Mouse (Mus musculus): Measurements from ENCODE around the gene Kirrel. TPM values are rescaled to one million over a fixed set of nuclear protein-coding genes. Genes with fewer than 3 reads are reported as not detected.

Gene Kirrel
- polyA plus RNA-seq (2016; fragmentation: Nextera tagmentation; extraction: Ambion mirVana) = 25.9 and 26.7 TPM in 2 replicates

DNA sequence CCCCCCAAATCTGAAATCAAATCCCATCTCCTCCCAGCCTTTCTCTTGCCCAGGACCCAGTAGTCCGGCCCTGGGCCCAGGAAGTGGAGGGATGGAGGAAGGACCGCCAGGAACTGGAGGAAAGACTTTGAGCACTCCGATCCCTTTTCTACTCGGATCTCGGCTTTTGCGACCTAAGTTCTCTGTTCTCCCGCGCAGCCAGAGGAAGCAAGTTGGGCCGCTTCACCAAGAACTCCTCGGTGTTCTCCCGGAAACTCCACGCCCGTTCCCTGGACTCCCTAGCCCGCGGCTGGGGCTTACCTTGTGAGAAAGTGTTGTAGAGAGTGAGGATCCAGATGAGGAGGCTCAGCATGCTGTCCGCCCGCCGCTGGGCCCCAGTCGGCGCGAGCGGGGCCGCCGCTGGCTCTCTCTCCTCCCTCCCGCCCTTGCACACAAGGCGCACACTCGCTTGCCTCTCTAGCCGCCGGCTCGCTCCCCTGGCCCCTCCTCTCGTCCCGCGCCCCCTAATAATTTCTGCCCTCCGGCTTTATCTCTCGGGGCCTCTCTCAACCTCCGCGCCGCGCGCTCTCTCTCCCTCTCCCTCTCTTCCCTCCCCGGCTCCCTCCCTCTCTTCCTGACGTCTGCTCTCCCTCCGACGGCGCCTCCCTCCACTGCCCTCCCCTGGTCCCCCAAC is at the start of gene Kirrel:
Kirrel (minus strand) TSS at position 652 of the 673 bp plus-strand sequence.
- Histone ChIP-seq H3K4me1 (peaks cover 32% of the 10 kb centered on the region), H3K27ac (peak within 1 kb of the TSS; percentile 94), H3K27me3 (no peaks in the 10 kb centered on the region), H3K4me2 (replicated peaks) (peak within 1 kb of the TSS; percentile 89), H3K9me3 (no peaks in the 10 kb centered on the region), H3K36me3 (no peaks in the 10 kb centered on the region), H3K9ac (peak within 1 kb of the TSS; percentile 90), H3K4me3 (peak within 1 kb of the TSS; percentile 78)
- WGBS = under 1% methylated on average over 44 of the region's 45 CpGs
- peak; percentile 87 for ATAC-seq (ENCODE audit: insufficient number of reproducible peaks, insufficient read depth, low FRiP score, low TSS enrichment)

DNA sequence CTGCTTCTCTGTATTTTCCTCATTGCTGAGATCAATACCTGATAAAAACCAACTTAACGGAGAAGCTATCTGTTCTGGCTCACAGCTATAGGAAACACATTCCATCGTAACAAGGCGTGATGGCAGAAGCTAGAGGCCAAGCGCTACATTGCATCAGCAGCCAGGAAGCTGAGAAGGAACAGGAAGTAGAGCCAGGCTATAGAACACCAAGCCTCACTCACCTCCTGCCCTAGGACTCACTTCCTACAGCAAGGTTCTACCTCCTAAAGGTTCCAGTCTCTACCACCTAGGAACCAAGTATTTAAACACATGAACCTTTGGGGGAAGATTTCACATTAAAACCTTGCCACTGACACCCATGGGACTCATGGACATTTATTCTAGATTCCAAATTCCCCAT is 49.1 kb upstream of the Kirrel start:
- Histone ChIP-seq H3K27ac (no peak overlapping the region), H3K4me3 (no peak overlapping the region), H3K4me1 (no peaks in the 10 kb centered on the region), H3K36me3 (no peaks in the 10 kb centered on the region), H3K27me3 (no peaks in the 10 kb centered on the region), H3K9me3 (peaks cover 6% of the 10 kb centered on the region; the same call in 1 of the 2 replicates), H3K4me2 (replicated peaks) (no peak overlapping the region), H3K9ac (no peak overlapping the region)
- 75% methylated on average over 4 of the region's 4 CpGs for WGBS
- ATAC-seq (ENCODE audit: insufficient number of reproducible peaks, insufficient read depth, low FRiP score, low TSS enrichment) = no peak

DNA sequence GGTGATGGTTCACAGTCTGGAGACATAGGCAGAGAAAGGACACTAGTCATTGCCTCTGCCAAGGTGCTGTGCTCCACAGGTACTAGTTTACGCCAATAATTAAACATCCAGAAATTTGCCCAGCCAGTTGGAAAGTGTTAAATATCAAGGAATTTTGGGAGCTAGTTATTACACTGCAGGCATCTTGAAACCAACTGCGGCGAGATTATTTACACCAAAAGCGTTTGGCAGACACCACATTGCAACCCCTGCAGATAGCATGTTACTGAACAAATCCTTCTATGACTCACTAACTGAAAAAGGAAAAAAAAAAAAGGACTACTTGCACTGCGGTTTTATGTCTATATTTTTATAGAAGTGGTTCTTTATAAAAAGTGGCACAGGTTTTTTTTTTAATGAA is 47.8 kb upstream of the Kirrel start:
- Histone ChIP-seq H3K4me1 (no peaks in the 10 kb centered on the region), H3K4me3 (no peak overlapping the region), H3K36me3 (no peaks in the 10 kb centered on the region), H3K27me3 (no peaks in the 10 kb centered on the region), H3K4me2 (replicated peaks) (no peak overlapping the region), H3K9me3 (peaks cover 6% of the 10 kb centered on the region; the same call in 1 of the 2 replicates), H3K27ac (no peak overlapping the region), H3K9ac (no peak overlapping the region)
- WGBS = 83% methylated on average over 5 of the region's 5 CpGs
- no peak for ATAC-seq (ENCODE audit: insufficient number of reproducible peaks, insufficient read depth, low FRiP score, low TSS enrichment)

DNA sequence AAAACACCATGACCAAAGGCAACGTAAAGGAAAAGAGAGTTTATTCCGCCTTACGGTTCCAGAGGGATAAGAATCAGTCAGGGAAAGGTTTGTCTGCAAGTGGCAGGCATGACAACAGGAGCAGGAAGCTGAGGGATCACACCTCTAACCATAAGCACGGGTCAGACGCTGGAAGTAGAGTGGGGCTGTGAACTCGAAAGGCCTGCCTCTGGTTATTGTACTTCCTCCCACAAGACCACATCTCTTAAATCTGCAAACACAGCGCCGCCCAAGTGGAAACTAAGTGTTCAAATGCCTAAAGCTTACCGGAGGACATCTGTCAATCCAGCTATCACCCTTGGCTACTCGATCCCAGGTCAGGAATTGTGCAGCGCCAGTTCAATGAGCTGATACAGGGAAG is 40.6 kb upstream of the Kirrel start:
- H3K36me3 ChIP-seq = no peaks in the 10 kb centered on the region
- WGBS = 80% methylated on average over 11 of the region's 11 CpGs
- ATAC-seq (ENCODE audit: insufficient number of reproducible peaks, insufficient read depth, low FRiP score, low TSS enrichment) = no peak
- no peak overlapping the region for H3K27ac ChIP-seq
- H3K4me1 ChIP-seq = no peaks in the 10 kb centered on the region
- no peaks in the 10 kb centered on the region for H3K27me3 ChIP-seq
- H3K9me3 ChIP-seq = no peaks in the 10 kb centered on the region
- H3K4me2 ChIP-seq (replicated peaks) = no peak overlapping the region
- H3K9ac ChIP-seq = no peak overlapping the region
- no peak overlapping the region for H3K4me3 ChIP-seq

DNA sequence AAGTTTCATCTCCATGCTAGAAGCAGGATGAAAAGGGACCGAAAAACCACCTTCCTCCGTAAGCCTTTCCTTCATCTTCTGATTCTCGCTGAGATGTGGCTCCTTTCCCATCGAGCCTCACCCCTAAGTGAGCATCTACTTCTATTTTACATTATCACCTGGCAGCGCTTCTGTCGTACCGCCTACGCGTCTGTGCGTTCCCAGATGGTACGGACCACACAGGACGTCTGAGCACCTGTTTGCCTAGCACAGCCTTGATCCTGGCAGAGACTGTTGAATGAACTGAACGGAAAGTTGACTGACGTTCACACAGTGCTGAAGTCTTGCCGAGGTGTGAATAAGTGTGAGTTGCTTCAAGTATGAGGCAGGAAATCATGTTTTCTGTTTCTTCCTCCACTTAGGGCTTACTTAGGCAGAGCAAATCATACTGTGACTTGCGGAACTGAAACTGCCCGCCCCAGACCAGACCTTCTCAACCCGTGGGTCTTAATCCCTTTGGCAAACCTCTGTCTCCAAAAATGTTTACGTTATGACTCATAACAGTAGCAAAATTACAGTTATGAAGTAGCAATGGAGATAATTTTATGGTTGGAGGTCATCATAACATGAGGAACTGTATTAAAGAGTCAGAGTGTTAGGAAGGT is 39.8 kb upstream of the Kirrel start:
- Histone ChIP-seq H3K4me1 (no peaks in the 10 kb centered on the region), H3K36me3 (no peaks in the 10 kb centered on the region), H3K27ac (no peak overlapping the region), H3K4me3 (no peak overlapping the region), H3K27me3 (no peaks in the 10 kb centered on the region), H3K9ac (no peak overlapping the region), H3K9me3 (no peaks in the 10 kb centered on the region), H3K4me2 (replicated peaks) (no peak overlapping the region)
- WGBS = 89% methylated on average over 19 of the region's 19 CpGs
- no peak for ATAC-seq (ENCODE audit: insufficient number of reproducible peaks, insufficient read depth, low FRiP score, low TSS enrichment)

DNA sequence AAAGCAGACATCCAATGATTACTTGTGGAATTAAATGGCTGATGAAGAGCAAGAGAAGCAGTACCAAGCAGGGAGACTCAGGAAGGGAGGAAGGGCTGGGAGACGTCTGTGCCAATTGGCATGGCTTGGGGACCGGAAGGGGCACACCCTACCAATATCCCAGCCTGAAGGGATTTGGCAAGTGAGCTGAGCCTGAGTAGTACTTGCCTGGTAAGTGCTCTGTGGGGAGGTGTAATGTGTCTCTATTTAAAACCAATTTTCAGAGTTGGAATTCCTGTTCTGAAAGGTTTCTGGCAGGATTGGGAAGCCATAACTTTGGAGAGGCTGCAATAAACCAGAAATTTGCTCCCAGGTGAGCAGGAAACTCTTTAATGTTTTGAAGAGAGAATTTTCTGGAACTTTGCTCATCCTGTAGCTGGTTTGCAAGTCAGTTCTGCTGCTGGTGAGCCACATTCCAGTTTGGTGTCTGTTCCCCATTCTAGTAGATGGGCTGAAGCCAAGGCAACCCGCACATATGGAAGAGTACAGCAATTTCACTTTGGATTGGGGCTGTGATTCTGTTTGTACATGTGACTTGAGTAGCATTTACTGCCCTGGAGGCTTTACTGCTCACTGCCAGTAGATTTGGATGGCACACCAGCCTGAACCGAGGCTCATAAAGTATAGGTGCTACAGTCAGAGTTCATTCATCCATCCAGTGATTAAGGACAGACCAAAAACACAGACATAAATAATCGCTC is 32.0 kb upstream of the Kirrel start:
- Histone ChIP-seq H3K9ac (no peak overlapping the region), H3K4me3 (no peak overlapping the region), H3K4me2 (replicated peaks) (no peak overlapping the region), H3K36me3 (no peaks in the 10 kb centered on the region), H3K27ac (no peak overlapping the region), H3K9me3 (no peaks in the 10 kb centered on the region), H3K4me1 (no peaks in the 10 kb centered on the region), H3K27me3 (no peaks in the 10 kb centered on the region)
- WGBS = 84% methylated on average over 5 of the region's 5 CpGs
- no peak for ATAC-seq (ENCODE audit: insufficient number of reproducible peaks, insufficient read depth, low FRiP score, low TSS enrichment)

DNA sequence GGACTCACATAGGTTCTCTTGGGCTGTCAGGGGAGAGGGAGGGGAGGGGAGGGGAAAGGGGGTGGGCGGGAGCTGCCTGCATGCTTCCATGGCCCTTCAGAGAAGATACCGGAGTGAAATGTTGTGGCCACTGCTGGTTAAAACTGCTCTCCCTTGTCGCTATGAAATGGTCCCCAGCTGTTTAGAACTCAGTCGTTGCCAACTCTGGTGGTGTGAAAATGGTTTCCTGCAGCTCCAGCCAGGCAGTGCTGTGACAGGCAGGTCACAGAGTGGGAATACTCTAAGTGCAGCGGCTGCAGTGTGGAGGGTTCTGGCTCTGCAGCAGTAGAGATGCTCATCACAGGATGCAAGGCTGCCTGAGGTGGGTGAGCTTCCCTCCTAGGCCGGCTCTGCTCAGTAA is 22.1 kb upstream of the Kirrel start:
- Histone ChIP-seq H3K4me3 (no peak overlapping the region), H3K4me2 (replicated peaks) (no peak overlapping the region), H3K4me1 (no peaks in the 10 kb centered on the region), H3K9ac (no peak overlapping the region), H3K27ac (no peak overlapping the region), H3K9me3 (no peaks in the 10 kb centered on the region), H3K27me3 (no peaks in the 10 kb centered on the region), H3K36me3 (no peaks in the 10 kb centered on the region)
- WGBS = 37% methylated on average over 6 of the region's 6 CpGs
- ATAC-seq (ENCODE audit: insufficient number of reproducible peaks, insufficient read depth, low FRiP score, low TSS enrichment) = no peak

DNA sequence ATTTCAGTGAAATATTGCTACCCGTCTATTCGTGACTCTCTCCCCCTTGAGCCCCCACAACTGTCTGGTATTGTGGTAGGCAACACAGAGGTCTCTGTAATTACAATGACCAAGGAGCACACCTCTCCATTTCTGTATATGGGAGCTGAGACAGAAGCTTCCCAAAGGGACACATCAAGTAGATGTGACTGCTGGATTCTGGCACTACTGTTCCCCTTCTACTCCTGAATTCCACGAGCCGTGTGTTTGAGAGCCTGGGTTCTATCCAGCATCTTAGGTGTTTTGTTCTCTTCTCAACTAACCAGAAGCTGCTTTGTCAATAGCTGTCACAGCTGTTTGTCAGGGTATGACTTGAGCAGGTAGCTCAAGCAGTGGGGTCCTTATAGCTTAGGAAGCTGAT is 20.5 kb upstream of the Kirrel start:
- H3K4me2 ChIP-seq (replicated peaks) = no peak overlapping the region
- H3K4me3 ChIP-seq = no peak overlapping the region
- H3K9me3 ChIP-seq = no peaks in the 10 kb centered on the region
- no peaks in the 10 kb centered on the region for H3K4me1 ChIP-seq
- no peak overlapping the region for H3K9ac ChIP-seq
- no peak for ATAC-seq (ENCODE audit: insufficient number of reproducible peaks, insufficient read depth, low FRiP score, low TSS enrichment)
- no peak overlapping the region for H3K27ac ChIP-seq
- no peaks in the 10 kb centered on the region for H3K36me3 ChIP-seq
- H3K27me3 ChIP-seq = no peaks in the 10 kb centered on the region
- WGBS = 82% methylated on average over 4 of the region's 4 CpGs

DNA sequence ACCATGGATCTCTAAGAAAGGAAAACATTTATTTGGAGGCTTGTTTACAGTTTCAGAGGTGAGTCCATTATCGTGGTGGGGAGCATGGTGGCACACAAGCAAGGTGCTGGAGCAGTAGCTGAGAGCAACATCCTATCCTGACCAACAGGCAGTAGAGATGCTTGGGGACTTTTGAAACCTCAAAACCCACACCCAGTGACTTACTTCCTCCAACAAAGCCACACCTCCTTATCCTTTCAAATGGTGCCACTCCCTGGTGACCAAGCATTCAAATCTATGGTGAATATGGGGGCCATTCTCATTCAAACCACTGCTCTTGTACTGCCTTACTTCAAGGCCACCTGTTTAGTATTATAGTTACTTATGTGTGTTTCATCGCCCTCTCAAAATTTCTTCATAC is 20.0 kb upstream of the Kirrel start:
- Histone ChIP-seq H3K27me3 (no peaks in the 10 kb centered on the region), H3K4me2 (replicated peaks) (no peak overlapping the region), H3K27ac (no peak overlapping the region), H3K4me1 (no peaks in the 10 kb centered on the region), H3K4me3 (no peak overlapping the region), H3K36me3 (no peaks in the 10 kb centered on the region), H3K9me3 (no peaks in the 10 kb centered on the region), H3K9ac (no peak overlapping the region)
- 83% methylated on average over 2 of the region's 2 CpGs for WGBS
- ATAC-seq (ENCODE audit: insufficient number of reproducible peaks, insufficient read depth, low FRiP score, low TSS enrichment) = no peak

DNA sequence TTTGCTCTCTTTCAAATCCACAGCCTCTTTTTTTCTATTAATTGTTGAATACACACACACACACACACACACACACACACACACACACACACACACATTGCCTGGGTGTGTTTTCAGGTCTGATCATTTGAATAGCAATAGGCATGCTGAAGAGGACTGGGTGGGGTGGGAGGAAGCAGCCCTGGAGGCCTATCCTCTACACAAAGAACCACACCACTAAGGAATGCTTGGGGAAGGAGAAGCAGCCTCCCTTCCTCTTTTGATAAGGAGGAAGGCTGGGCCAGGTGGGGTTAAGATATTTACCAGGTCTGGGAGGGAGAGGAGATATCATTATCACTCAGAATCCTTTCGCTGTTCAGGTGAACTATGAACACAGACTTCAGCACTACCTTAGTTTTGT is 19.2 kb upstream of the Kirrel start:
- no peak for ATAC-seq (ENCODE audit: insufficient number of reproducible peaks, insufficient read depth, low FRiP score, low TSS enrichment)

DNA sequence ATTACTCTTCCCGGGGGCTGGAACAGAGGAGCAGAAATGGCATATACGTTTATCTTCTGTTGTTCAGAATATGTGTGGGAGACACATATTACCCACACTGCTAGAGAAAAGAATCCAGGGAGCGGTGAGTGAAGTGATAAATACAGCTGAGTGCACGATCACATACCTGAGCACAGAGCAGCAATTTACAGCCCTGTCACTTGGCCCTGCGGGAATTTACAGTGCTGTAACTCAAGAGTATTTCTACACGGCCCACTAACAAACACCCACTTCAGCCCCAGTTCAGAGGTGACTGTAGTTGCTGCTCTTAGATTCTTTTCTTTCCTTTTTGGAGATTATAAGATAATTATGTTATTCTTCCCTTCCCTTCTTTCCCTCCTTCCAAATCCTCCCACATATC is 18.8 kb upstream of the Kirrel start:
- H3K27me3 ChIP-seq = no peaks in the 10 kb centered on the region
- H3K4me1 ChIP-seq = peaks cover 2% of the 10 kb centered on the region; the same call in 1 of the 2 replicates
- H3K27ac ChIP-seq = no peak overlapping the region
- WGBS = 63% methylated on average over 6 of the region's 6 CpGs
- H3K9me3 ChIP-seq = no peaks in the 10 kb centered on the region
- no peak overlapping the region for H3K9ac ChIP-seq
- H3K4me2 ChIP-seq (replicated peaks) = no peak overlapping the region
- H3K36me3 ChIP-seq = no peaks in the 10 kb centered on the region
- no peak for ATAC-seq (ENCODE audit: insufficient number of reproducible peaks, insufficient read depth, low FRiP score, low TSS enrichment)
- H3K4me3 ChIP-seq = no peak overlapping the region

More for the DNA sequence above, 19.2 kb upstream of the Kirrel start:
- peaks cover 2% of the 10 kb centered on the region; the same call in 1 of the 2 replicates for H3K4me1 ChIP-seq
- no peak overlapping the region for H3K27ac ChIP-seq
- no peak overlapping the region for H3K4me2 ChIP-seq (replicated peaks)
- no peak overlapping the region for H3K9ac ChIP-seq
- no peaks in the 10 kb centered on the region for H3K27me3 ChIP-seq
- no peak overlapping the region for H3K4me3 ChIP-seq
- WGBS = 53% methylated on average over 1 of the region's 1 CpGs
- no peaks in the 10 kb centered on the region for H3K9me3 ChIP-seq
- H3K36me3 ChIP-seq = no peaks in the 10 kb centered on the region

DNA sequence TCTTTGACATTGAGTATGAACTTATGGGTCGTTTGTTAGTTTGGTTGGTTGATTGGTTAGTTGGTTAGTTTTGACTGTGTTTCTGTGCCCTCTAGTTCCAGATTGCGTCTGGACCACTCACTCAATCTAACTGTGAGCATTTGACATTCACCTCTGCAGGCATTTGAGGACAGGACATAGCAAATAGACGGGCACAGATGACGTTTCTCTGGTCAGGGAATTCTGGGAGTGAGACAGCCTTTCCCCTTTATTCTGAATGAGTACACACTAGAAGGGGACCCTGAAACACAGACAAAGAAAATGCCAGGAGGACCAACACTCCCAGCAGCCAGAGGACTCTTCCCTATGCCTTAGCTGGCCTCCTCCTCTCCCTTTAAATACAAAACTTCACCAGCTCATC is 2.1 kb upstream of the Kirrel start:
- ATAC-seq (ENCODE audit: insufficient number of reproducible peaks, insufficient read depth, low FRiP score, low TSS enrichment) = no peak
- WGBS = 76% methylated on average over 4 of the region's 4 CpGs
- Histone ChIP-seq H3K9ac (no peak overlapping the region), H3K4me2 (replicated peaks) (no peak overlapping the region), H3K9me3 (no peaks in the 10 kb centered on the region), H3K4me1 (peaks cover 9% of the 10 kb centered on the region), H3K4me3 (no peak overlapping the region), H3K27ac (no peak overlapping the region), H3K36me3 (no peaks in the 10 kb centered on the region), H3K27me3 (no peaks in the 10 kb centered on the region)
